Mouse (Mus musculus): ENCODE results near the gene Gbf1.
A peak's percentile ranks its signal among the peaks of the same experiment; 100 is the strongest.

The Gbf1 gene

DNA sequence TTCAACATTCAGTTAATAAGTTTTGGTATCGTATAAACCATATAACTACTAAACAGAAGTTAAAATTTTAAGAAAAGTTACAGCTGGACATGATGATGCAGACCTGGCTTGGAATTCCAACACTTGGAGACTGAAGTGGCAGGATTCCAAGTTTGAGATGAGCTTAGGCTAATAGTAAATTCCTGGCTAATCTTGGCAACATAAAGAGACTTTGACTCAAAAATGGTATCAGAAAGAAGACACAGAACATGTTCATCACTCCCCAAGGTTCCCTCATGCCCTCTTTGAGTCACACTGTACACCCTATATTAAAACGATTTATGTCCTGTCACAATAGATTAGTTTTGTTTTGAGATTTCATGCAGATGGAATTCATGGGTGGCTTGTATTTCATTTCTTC, 72.6 kb downstream of the Gbf1 start:
- peak; percentile 44 for DNase-seq

DNA sequence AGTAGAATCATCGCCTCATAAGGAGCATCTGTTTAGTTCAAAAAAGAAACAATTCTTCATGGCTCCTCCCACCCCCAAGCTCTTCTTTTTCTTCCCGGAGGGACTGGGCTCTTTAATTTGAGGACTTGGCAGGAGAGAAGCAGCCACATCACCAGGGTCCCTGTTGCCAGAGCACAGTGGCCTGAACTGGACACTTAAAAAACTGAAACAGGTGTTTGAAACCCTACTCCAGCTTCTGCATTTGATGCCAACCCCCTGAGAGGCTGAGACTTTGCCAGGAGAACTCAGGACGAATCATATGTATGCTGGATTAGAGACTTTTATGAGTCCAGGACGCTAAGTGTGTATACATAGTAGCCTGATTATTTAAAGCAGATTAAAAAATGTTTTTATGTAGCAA, 73.2 kb downstream of the Gbf1 start:
- DNase-seq: no peak

GRCm38 (mm10) chr19:46226295-46226694, 74.0 kb downstream of the Gbf1 start:
- no peak for DNase-seq

DNA sequence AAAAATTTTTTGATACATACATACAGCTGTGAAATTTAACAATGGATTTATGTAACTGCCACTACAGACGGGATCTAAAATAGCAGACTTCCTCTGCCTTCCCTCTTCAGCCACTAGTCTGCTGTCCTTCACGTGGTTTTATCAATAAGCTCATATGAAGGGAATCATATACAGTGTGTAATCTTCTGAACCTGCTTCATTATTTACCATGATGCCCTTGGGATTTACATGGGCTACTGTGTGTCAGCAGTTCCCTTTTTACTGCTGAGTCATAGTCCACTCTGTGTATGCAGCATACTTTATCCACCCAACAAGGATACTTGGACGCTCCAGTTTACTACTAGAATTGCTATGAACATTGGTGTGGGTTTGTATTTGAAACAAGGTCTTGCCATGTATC, 75.0 kb downstream of the Gbf1 start:
- no peak for DNase-seq

DNA sequence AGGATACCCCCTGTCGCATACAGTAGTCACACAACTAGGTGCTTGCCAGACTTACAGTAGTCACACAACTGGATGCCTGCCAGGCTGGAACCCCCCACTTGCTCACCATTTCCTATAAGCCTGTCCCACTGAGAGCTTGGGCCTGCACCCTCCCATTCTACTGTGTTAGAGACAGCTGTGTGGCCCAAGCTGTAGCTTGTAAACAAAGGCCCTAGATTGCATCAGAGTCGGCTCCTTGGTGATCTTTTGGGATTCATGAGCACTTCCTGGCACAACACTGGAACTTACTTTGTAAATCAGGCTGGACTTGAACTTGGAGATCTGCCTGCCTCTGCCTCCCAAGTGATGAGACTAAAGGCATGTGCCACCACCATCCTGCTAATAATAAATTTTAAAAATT, 82.1 kb downstream of the Gbf1 start:
- peak; percentile 4 for DNase-seq

DNA sequence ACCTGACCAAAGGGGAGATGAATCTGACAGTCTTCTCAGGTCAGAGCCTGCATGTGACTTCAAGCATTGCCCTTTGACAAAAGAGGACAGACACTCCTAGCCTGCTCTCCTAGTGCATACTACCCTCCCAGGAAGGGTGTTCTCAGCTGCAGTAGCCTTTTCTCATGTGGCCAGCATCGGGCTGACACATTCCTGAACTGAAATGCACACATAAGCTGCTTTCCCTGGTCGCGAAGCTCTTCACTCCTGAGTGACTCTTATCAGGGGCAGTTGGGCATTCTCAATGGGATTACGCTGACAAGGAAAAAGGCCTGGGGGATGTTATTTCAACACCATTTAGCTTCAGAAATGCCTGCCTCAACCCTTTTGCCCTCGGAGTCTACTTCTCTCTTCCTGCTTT, 84.3 kb downstream of the Gbf1 start:
- DNase-seq: peak; percentile 9

DNA sequence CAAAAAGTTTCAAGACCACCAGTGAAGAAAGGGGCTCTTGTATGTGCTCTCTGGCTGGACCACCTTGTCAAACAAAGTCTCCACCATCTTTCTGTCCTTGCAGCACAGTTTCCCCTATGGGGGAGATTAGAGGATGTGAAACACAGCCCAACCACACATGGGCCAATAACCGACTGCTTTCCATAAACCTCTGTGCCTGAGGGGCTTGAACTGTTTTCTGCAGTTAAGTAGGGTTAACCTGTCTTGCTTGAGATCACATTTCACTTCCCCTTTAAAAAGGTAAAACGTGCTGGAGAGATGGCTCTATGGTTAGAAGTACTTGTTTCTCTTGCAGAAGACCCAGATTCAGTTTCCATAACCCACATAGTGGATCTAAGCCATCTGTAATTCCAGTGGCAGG, 87.9 kb downstream of the Gbf1 start:
- peak; percentile 10 for DNase-seq

DNA sequence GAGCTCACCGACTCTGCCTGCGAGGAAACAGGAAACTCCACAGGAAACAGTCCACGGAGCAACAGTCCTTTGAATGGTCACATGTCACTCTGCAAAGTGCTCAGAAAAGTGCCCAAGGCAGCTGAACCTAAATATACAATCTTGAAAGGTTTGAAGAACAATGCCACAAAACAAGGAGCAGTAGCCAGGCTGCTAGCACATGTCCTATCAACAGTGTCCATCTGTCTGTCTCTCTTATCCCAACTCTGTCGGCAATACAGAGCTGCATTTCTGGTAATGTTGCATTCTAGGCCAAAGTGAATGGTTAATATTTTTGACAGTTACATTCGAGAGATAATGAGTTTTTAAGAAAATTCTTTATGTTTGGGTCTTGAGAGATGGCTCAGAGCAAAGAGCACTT, 90.1 kb downstream of the Gbf1 start:
- DNase-seq: no peak

- DNase-seq: no peak
Observed at GRCm38 (mm10) chr19:46244628-46245027, 92.3 kb downstream of the Gbf1 start.

DNA sequence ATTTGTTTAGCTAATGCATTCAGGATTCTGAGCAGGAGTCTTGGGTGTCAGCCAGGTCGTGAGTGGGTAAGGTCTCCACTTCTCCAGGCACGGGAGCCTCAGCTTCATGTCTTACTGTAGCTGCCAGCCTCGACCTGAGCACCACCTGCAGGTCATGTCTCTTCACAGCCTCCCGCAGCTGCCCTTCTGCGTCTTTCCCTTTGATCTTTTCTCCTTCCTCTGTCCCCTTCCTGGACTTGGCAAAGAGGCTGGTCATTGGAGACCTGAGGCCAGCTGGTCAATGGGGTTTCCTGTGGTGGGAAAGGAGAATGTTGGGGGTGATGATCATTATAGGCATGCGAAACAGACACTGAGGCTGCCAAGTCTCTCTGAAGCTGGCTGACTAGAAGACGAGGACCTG, 96.7 kb downstream of the Gbf1 start:
- DNase-seq: peak; percentile 28

DNA sequence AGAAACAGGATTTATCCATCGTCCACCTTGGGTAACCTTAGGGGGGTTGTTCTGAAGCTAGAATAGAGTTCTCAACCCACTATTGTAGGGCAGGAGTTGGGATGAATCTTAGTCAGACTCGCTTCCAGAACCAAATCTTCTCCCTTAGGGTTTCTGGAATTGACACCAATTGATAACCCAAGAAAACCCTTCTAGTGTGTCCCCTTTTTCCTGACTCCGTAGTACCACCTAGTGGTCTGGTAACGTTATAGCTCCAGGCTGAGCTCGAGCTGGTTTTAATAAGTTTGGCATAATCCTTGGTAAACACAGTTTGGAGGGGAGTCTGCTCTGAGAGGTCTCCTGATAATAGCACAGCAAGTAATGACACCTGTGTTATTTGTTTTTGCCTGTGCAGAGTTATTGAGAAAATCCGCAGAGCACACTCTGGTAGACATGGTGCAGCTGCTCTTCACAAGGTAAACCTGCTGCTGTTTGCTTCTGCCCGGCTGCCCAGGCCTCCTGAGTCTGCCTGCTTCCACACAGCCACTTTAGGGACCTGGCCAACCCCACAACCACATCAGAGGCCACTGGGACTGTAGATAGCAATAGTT, 101.9 kb downstream of the Gbf1 start:
- peak; percentile 44 for DNase-seq

DNA sequence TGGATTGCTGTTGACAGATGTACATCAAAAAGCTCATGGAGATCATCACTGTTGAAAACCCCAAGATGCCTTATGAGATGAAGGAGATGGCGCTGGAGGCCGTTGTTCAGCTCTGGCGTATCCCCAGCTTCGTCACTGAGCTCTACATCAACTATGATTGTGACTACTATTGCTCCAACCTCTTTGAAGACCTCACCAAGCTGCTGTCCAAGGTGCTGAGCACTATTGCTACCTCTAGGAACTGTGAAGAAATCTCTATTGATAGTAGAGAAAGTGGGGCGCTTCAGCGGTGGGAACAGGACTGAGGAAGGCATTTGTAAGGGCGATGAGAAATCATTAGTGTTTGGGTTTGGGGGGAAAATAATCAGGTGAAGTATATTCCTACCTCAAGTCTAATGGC, 112.5 kb downstream of the Gbf1 start:
- no peak for DNase-seq

DNA sequence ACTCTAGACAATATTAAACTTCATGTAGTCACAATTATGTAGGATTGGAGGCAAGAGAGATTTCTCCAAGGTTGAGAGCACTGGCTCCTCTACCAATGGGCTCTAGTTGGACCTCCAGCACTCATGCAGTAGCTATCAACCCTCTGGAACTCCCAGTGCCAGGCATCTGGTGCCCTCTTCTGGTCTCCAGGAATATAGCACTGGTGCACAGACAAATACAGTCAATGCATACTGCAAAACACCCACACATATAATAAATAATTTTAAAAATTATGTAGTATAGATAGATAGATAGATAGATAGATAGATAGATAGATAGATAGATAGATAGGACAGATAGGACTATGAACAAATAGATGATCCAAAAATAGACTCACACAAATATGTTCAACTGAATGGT, 123.0 kb downstream of the Gbf1 start:
- peak; percentile 34 for DNase-seq

DNA sequence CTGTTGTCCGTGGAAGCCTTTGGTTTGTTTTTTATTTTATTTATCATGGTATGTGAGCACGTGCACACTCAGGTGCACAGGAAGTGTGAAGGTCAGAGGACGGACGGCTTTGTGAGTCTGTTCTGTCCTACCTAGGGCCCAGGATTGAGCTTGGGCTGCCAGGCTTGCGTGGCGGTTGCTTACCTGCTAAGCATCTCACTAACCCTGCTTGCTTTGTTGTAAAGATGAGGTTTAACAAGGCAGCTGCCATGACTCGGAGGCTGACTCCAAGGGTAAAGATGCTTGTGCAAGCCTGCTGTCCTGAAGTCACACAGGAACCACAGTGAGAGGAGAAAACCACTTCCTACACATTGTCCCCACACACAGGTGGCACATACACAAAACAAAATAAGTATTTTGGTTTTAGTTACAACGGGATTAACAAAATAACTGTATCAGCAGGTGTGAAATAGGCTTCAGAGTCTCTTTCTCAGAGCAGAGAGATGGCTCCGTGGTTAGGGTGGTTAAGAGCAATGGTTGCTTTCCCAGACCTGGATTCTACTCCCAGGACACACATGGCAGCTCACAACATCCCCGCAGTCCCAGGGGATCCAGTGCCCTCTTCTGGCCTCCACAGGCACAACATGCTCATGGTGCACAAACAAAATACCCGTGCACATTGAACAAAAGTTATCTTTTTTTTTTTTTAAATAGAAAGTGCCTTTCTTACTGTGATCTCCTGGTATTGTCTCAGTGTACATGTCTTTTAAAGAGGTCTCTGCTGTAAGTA, 130.0 kb downstream of the Gbf1 start:
- no peak for DNase-seq

- DNase-seq: no peak
Observed at GRCm38 (mm10) chr19:46284686-46285085, 132.4 kb downstream of the Gbf1 start.

- no peak for DNase-seq
Observed at GRCm38 (mm10) chr19:46285631-46286030, 133.3 kb downstream of the Gbf1 start.

GRCm38 (mm10) chr19:46286047-46286446, 133.7 kb downstream of the Gbf1 start:
- DNase-seq: no peak

DNA sequence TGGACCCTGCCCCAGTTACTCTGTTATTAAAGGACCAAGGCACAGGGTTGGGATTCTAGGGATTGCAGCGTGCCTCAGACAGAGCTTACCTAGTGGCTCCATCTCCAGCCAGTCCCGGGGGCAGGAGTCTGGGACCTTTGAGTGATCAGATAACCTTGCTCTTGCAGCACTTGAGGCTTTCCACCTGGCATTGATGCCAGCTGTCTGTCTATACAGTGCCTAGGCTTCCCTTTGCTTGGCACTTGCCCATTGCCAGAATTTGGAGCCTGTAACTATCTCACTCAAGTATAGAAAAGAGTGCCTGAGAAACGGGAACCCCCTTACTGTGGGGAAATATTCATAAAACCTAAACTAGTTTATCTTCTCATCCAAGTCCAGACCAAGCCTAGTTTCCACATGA, 134.6 kb downstream of the Gbf1 start:
- DNase-seq: no peak

DNA sequence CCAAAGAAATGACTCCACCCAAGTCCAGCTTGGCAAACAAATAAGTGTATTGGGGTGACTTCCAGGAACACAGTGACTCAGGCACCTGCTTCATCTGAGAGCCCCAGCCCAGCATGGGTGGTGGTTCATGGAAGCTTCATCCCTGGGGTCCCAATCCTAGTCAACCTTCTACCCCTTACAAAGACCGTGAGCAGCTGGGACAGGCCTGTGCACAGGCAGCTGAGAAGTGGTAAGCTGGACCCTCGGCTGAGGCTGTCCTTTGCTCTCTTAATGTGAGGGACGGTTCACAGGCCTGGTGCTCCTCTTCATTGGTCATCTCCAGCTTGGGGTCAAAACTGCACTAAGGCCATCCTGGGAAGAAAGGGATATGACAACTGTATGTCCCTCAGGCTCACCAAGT, 135.3 kb downstream of the Gbf1 start:
- no peak for DNase-seq

DNA sequence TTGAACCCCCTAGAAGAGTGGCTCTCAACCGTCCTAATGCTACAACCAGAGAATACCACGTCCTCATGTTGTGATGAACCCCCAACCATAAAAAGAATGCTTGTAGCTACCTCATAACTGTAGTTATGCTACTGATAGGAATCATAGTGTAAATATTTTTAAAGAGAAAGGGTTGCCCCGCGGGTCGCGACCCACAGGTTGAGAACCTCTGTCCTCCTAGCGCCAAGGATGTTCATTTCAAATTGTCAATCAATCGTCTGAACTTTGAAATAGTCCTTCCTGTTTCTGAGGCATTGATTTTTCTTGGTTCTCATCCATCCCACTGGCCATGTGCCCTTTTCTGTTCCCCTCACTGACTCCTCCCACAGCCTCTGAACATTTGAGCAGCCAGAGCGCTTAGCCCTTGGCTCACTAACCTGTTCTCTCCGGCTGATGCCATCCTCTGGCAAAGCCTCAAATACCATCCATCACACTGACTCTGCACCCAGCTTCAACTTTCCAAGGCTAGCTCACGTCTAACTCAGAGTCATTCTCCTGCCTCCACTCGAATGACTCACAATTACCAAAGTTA, 138.3 kb downstream of the Gbf1 start:
- DNase-seq: no peak

DNA sequence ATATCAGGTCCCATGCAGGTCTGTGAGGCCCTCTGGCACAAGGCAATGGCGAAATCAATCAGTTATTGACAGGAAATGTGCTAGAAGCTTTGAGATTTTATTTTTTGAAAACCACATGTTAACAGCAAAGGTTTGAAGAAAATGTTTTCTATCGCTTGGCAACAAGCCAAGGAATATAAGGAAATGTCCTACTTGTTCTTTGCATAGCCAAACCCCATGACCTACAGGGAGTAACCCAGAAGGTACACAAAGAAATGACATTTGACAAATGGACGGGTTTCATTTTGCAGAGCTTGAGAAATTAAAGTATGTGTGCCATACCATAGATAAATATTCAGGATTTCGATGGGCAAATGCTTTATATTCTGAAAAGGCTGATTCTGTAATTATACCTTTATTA, 144.6 kb downstream of the Gbf1 start:
- no peak for DNase-seq

DNA sequence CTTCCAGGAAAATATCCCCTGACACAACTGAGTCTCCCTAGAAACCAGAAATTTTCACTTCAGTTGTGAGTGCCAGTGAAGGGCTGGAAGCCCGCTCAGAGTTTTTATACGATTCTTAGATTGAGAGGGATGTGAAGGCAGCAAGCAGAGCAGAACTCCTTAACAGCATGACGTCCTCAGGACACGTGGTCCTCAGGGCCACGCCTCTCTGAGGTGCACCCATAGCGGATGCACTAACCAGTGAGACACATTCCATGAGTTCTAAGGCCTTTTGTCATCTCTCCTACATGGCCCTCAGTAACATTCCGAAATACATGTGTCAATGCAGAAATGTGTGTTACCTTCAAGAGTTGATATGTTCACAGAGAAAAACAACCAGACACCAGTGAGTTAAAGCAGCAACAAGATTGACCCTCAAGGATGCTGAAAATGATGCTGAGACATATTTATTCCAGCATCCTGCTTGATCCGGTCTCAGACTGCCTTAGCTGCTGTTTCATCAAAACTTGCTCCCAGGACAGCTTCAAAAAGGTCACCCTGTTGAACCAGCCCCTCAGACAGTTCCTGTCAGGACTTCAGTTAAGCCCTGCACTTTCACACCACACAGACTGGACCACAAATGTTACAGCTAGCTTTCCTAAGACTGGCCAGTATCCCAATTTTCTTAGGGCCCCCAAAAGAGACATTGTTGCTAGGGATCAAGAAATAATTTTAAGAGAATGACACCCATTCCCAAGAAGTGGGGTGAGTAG, 148.2 kb downstream of the Gbf1 start:
- DNase-seq: no peak

DNA sequence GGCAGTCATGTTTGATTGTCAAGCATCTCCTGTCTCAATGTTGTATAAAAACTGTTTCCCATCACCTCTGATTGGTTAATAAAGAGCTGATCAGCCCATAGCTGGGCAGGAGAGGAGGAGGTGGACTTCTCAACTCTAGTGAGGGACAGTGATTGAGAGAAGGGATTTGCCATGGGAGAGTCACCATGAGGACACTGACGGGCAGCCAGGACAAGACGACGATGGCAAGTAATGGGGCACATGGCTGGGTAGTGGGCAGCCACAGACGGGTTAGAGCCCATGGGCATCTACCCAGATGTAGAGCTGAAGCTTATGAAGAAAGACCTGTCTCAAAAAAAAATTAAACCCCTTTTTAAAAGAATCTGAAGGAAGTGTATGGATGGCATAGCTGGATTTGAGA, 150.2 kb downstream of the Gbf1 start:
- no peak for DNase-seq
